Mouse (Mus musculus) left cerebral cortex, adult 11 months (tissue): ENCODE results near the gene Zfp335.
"Not testable (repeated sequence)": the region's sequence is repeated elsewhere in the genome, so short reads cannot be mapped to it uniquely, and the experiment has no call there.

Experiments
- DNase-seq: peaks from one replicate; pipeline ENCODE4 v3.0.0; 2022; ENCODE audit warnings: low spot score

Zfp335 gene

DNA sequence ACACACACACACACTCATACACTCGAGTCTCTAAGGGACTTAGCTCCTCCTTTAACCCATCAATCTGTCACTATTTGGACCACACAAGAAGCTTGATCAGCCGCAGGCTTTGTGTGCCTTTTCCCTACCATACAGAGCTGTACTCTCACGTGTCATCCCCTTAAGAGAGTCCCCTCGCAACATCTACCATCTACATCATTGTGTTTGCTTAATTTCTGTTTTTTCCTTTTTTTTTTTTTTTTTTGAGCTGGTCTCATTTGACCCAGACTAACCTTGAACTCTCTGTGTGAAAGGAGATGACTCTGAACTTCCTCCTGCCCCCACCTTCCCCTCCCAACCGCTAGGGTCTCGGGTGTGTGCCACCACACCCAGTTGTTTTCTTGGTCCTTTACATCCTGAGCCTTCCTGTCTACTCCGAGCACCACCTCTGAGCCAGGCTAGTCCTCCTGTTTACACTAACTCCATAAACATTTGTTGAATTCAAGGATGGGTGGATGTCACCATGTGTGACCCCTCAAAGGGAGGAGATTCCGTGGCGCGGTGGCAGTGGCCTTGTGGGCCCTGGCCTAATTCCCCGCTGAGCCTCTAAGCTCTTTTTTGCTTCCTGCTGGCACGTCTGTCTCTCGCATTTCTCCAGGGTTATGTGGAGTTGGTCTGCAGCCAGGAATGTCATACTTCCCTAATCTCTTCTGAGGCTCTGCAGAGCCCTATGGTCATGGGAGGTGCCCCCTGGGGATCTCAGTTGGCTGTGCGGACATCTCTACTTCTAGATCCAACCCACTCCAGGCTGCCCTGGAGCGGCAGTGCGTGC, 44.6 kb downstream of the Zfp335 start:
- DNase-seq: no peak

DNA sequence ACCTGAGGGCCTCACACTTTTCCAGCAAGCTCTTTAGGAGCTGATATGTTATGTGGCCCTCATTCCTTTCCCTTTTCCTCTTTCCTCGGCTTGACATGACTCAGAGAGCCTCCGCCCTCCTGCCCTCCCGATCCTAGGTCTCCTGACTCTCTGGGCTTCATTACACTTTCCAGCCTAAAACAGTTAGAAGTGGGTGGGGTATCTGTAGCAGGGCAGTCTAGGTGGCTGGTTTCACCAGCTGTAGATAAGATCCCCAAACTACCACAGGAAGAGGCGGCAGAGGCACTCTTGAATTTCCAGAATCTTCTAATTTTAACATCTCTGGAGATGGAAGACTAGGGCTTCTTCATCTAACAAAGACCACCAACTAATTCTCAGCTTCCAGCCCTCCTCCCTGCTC, 47.0 kb downstream of the Zfp335 start:
- DNase-seq: no peak

DNA sequence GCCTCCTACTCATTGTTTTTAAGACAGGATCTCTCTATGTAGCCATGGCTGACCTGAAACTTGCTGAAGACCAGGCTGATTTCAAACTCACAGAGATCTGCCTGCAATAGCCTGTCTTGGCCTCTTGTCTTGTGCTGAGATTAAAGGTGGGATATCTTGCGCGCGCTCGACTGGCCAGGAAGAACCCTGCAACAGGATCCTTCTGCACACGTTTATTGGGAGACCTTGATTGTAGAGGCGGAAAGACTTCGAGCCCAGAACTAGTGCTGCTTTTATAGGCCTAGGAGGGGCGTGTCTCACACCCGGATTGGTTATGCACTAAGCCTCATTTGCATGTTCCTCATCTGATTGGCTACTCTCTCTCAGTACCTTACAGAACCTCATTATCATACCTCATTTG, 48.1 kb downstream of the Zfp335 start:
- not testable (repeated sequence) for DNase-seq

DNA sequence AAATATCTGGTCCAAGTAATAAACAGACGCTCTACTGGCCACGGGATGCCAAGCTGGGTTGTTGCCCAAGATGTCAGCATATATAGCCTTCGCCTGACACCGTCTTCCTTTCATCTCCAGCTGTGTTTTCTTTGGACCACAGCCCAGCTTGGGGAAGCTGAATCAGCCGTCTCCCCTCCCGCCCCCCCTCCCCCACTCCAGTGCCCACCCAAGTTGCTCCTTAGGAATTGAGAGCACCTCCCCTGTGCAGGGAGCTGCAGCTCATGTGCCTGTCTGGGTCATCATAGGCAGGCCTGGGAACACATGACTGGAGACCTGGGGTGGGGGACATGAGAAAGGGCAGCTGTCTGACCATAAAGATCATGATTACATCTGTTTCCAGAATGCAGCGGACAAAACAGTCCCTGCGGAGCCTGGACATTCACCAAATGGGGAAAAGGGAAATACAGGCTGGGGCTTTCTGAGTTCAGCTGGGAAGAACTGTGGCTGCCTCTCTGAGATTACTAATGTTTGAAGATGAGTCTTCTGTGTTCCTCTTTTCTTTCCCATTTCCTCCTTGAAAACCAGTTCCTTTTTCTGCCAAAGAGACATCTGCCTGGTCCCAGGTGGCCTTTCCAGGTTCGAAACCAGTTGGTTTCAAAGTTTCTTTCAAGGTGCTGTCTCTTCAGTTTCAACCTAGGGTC, 49.2 kb downstream of the Zfp335 start:
- DNase-seq: no peak

DNA sequence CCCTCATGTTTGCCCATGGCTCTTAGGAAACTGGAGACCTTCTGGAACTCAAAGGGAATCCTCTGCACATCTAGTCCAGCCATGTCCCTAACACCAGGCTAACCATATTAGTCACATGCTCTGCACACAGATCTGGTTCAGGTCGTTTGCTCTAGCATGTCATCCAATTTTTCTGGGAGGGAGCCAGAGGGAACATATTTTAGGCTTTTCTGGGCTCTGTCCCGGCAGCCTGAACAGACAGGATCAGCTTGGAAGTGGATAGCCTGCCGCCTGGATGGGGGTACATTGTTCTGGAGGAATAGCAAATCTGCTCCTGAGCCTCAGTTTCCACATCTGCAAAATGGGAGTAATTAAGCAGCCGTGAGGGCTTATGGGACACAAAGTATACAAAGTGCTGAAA, 50.5 kb downstream of the Zfp335 start:
- no peak for DNase-seq

DNA sequence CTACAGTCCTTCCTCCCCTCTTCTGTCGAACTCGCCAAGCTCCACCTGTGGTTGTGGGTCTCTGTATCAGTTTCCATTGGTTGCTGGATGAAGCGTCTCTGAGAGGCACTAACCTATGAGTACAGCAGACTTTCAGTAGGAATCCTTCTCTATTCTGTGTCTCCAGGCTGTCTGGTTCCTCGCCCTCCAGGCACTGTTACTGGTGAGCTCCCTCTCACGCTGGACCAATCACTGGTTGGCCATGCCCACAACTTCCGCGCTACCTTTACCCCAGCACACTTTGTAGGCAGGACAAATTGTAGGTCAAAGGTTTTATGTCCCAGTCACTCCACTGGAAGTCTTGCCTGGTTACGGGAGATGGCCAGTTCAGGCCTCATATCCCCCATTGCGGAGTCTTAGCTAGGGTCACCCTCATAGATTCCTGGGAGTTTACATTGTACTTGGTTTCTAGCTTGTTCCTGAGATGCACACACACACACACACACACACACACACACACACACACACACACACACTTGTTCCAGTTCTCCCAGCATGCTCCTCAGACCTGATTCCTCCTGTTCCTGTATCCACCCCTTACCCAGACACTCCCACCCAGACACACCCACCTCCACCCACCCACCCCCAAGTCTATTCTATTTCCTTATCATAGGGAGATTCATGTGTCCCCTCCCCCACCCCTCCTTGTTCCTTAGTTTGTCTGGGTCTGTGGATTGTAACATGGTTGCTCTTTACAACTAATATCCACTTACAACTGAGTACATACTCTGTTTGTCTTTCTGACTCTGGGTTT, 51.7 kb downstream of the Zfp335 start:
- DNase-seq: no peak

DNA sequence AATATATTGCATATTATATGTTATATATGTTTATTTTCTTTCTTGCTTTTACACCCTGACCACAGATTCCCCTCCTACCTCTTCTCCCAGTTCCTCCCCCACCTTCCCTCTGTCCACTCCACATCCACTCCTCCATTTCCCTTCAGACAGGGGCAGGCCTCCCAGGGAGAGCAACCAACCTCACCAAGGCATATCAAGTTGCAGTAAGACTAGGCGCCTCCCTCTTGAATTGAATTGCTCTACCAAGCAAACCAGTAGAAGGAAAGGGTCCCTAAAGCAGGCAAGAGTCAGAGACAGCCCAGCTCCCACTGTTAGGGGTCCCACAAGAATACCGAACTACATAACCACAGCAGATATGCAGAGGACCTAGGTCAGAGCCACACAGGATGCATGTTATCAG, 52.4 kb downstream of the Zfp335 start:
- DNase-seq: no peak

DNA sequence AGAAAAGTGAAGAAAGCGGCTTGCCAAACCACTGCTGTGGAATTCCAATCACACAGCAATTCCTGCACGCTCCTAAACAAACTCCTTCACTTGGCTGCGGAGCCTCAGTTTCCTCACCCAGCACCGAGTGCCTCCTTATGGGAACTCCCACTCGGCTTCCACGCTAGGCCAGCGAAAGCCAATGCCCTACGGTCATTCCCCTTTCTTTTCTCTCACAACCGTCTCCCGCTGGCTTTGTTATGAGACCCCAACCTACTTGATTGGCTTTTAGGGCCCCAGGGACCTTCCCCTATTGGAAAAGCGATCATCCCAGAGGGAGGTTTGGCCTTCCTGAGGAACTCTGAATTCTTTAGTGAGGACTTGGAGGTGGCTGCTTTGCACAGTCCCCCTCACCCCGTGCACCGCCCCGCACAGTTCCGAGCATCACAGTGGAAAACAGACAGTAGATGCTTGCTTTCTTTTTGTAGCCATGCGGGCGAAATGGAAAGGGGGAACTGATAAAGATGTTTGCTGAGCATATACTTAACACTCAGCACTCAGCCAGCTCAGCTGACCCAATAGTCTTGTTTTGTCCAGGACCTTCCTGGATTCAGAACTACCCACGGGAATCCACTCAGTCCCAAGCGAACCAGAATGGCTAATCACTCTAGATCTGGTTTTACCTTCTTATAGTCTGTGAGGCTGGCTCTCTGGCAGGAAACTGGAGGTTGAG, 53.6 kb downstream of the Zfp335 start:
- DNase-seq: no peak

DNA sequence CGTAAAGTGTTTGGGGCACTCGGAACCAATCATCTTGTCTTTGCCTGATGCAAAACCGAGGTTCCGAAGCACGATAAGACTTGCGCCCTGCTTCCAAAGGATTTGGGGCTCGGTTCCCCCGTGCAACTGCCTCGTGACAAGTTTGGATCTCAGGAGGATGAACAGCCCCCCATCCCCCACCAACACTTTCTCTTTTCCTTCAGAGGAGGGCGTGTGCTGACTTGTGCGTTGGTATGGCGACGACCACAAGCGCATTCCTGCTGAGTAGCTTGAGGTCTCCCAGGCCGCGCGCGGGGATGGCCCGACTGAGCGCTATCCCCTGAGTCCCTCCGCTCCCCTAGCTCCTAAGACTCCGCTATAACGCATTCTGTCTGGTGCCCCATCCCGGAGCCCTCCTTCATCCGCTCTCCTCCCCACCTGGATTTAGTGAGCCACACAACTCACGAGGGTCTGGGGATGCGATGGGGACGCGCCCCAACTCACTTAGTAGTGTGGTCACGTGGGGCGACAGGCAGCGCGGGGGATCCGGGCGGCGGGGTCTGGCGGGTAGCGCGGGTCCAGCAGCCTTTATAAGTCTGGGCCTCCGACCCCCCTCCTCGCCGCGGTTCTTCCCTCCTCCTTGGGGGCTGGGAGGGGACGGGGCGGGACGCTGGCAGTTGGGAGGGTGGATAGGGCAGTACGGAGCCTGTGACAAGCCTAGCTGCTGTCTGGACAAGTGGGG, 54.3 kb downstream of the Zfp335 start, which contains the start of gene Pltp:
Pltp (minus strand) TSS at position 611 of the 721 bp plus-strand sequence.
- DNase-seq: no peak

DNA sequence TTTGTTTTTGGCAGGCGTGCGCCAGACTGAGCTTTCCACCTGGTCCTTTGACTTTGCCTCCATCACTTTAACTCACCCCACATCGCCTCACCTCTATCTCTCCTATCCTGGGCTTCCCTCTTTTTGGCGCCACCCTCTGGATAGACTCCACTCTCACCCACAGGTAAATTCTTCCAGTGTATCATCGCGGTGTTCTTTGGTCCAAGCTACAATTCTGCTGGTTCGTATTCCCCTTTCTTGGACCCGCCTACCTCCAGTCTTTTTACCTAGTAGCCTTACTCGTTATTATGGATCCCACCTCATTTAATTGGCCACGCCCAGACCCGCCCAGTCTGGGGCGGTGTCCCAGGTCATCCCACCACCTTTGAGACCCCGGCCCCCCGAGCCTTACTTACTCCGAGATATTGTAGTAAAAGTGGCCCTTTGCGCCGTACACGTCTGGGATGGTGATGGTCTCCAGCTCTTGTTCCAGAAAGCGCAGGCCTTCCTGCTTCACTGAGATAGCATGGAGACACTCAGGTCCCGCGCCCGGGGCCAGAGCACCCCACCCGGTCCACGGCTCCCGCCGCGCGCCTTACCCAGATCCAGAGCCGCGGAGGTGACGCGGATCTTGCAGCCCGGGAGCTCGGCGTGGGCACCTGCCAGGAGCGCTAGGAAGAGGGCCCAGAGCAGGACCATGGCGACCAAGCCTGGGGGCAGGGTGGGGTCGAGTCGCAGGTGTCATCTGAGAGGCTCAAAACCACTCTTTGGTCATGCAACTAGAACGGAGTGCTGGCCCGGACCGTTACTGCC, 55.1 kb downstream of the Zfp335 start:
- DNase-seq: no peak

DNA sequence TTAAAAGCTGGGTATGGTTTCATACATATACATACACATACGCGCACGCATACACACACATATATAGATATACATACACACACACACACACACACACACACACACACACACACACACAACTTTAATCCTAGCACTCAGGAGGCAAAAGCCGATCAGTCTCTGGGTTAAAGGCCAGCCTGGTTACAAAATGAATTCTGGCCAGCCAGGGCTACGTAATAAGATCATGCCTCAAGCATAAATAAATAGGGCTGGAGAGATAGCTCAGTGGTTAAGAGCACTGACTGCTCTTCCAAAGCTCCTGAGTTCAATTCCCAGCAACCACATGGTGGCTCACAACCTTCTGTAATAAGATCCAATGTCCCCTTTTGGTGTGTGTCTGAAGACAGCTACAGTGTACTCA, 56.0 kb downstream of the Zfp335 start:
- not testable (repeated sequence) for DNase-seq

DNA sequence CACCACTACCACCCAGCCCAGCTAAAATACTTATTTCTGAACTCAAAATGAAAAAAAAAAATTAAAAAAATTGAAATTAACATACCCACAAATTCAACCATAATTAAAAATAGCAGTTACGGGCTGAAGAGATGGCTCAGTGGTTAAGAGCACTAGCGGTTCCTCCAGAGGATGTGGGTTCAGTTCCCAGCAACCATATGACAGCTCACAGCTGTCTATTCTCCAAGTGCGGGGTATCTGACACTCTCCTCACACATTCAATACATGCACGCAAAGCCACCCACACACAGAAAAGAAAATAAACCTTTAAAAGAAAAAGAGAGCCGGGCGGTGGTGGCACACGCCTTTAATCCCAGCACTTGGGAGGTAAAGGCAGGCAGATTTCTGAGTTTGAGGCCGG, 61.5 kb downstream of the Zfp335 start:
- DNase-seq: no peak

DNA sequence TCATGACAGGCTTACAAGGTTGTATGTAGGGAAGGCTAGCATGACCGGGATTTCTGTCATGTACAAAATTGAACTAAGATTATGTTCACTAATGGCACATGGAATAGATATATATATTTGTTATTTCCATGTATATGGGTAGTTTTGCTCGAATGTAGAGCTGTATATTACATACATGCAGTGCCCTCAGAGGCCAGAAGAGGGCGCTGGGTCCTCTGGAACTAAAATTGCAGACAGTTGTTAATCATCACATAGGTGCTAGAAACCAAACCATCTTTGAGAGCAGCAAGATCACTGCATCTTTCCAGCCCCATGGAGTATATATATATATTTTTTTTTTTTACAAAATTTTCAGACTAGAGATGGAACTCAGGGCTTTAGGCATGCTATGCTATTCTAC, 65.8 kb downstream of the Zfp335 start:
- no peak for DNase-seq
